Mouse (Mus musculus) embryonic facial prominence, embryonic 15.5 days (tissue): ENCODE results near the gene Crygn. TPM values are rescaled to one million over a fixed set of nuclear protein-coding genes. Genes with fewer than 3 reads are reported as not detected.
A peak's percentile ranks its signal among the peaks of the same experiment; 100 is the strongest.

Source experiments
- ATAC-seq: fragments of 200-750 bp; cut with Nextera tagmentation; 2 replicates; pipeline ENCODE4 v1.8.0; 2017; ENCODE audit warnings: low read depth, moderate TSS enrichment; ENCODE audit not compliant: insufficient number of reproducible peaks, low FRiP score, low TSS enrichment
- H3K27ac ChIP-seq: fragments of 300-500 bp; sonication (generic); replicated peaks from 2 replicates; pipeline ENCODE4 v1.5.1; 2015; ENCODE audit warnings: mild to moderate bottlenecking, inconsistent platforms
- H3K27me3 ChIP-seq: fragments of 300-500 bp; sonication (generic); 2 replicates; pipeline ENCODE4 v1.6.1; 2015; ENCODE audit warnings: inconsistent platforms
- H3K36me3 ChIP-seq: fragments of 300-500 bp; sonication (generic); 2 replicates; pipeline ENCODE4 v1.6.1; 2015; ENCODE audit warnings: mild to moderate bottlenecking, inconsistent platforms
- H3K4me1 ChIP-seq: fragments of 300-500 bp; sonication (generic); 2 replicates; pipeline ENCODE4 v1.6.1; 2015; ENCODE audit warnings: inconsistent platforms
- H3K4me2 ChIP-seq: fragments of 300-500 bp; sonication (generic); replicated peaks from 2 replicates; pipeline ENCODE4 v1.6.1; 2015; ENCODE audit warnings: mild to moderate bottlenecking, inconsistent platforms
- H3K4me3 ChIP-seq: fragments of 300-500 bp; sonication (generic); replicated peaks from 2 replicates; pipeline ENCODE4 v1.5.1; 2015; ENCODE audit warnings: mild to moderate bottlenecking, inconsistent platforms
- H3K9ac ChIP-seq: fragments of 300-500 bp; sonication (generic); 2 replicates; pipeline ENCODE4 v1.6.1; 2015; ENCODE audit warnings: inconsistent platforms
- H3K9me3 ChIP-seq: fragments of 300-500 bp; sonication (generic); replicated peaks from 2 replicates; pipeline ENCODE4 v1.6.1; 2016; ENCODE audit warnings: inconsistent platforms
- WGBS: fragments of 180-500 bp; shearing (Covaris S2); methylation state at CpG from one replicate; pipeline ENCODE4 v1.1.7; 2015; 5-methylcytosine and 5-hydroxymethylcytosine counted together
- polyA plus RNA-seq: library from polyadenylated mRNA; unstranded; fragments of >200 nt; fragmentation: Nextera tagmentation; extraction: Ambion mirVana; gene quantifications from 2 replicates; pipeline ENCODE4 v1.2.1, GENCODE M21; 2015

The Crygn gene
- polyA plus RNA-seq, 1 experiment from 2014 or later: 2.8 TPM

- Histone ChIP-seq H3K27me3 (no peaks in the 10 kb centered on the region), H3K9ac (no peak overlapping the region), H3K27ac (no peak overlapping the region), H3K36me3 (no peaks in the 10 kb centered on the region), H3K4me2 (no peak overlapping the region), H3K9me3 (no peaks in the 10 kb centered on the region), H3K4me1 (peaks cover 39% of the 10 kb centered on the region), H3K4me3 (no peak overlapping the region)
- ATAC-seq: no peak
- 80% methylated on average over 10 of the region's 10 CpGs for WGBS
Observed at GRCm38 (mm10) chr5:24743956-24744355, 13.9 kb downstream of the Crygn start.

GRCm38 (mm10) chr5:24741172-24741885 lies 16.5 kb downstream of the Crygn start:
- Histone ChIP-seq H3K27me3 (no peaks in the 10 kb centered on the region), H3K36me3 (no peaks in the 10 kb centered on the region), H3K9me3 (no peaks in the 10 kb centered on the region), H3K9ac (peak overlapping the region; percentile 26; the same call in 1 of the 2 replicates), H3K4me2 (no peak overlapping the region), H3K4me3 (no peak overlapping the region), H3K27ac (peak overlapping the region; percentile 77), H3K4me1 (peaks cover 28% of the 10 kb centered on the region)
- peak; percentile 82; the same call in 1 of the 2 replicates for ATAC-seq
- 20% methylated on average over 15 of the region's 15 CpGs for WGBS

DNA sequence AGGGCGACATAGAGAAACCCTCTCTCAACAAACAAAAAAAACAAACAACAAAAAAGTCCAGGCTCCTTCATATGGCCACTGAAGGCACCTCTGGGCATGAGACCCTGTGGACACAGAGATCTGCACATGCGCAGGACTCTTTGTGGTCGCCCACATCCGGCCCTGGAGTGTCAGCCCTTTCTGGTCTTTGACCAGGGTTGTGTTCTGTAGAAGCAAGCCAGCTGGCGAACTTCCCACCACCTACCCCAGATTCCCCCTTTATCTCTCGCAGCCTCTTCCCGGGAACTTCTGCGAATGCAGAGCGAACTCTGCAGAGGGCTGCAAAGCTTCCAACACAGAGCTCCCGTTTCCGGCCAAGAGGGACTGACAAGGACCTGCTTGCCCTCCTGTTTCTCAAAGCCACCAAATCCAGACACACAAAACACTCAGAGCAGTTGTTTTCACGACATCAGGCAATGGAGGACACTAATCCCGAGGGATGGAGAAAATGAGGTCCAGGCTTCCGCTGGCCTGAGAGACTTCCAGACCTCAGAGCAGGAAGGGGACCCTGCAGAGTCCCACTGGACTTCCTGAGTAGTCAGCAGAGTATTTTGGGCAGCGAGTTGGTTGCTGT lies 18.6 kb downstream of the Crygn start:
- H3K27ac ChIP-seq: no peak overlapping the region
- H3K4me1 ChIP-seq: peaks cover 28% of the 10 kb centered on the region
- no peak overlapping the region for H3K4me2 ChIP-seq
- no peak overlapping the region for H3K9ac ChIP-seq
- 48% methylated on average over 15 of the region's 15 CpGs for WGBS
- no peaks in the 10 kb centered on the region for H3K27me3 ChIP-seq
- no peak for ATAC-seq
- H3K36me3 ChIP-seq: no peaks in the 10 kb centered on the region
- no peaks in the 10 kb centered on the region for H3K9me3 ChIP-seq
- H3K4me3 ChIP-seq: no peak overlapping the region

DNA sequence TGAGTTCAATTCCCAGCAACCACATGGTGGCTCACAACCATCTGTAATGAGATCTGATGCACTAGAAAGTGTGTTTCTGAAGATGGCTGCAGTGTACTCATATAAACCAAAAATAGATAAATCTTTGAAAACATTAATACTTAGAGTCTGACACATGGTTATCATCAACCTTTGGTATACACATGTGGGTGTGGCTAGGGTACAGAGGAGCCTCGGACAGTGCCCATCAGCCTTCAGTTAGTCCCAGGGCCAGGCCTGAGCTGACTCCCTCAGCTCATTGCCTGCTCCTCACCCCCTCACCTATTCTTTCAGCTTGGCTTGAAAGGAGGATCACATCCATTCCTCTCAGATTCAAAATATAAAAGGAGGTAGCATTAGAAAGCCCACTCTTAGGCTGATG lies 19.3 kb downstream of the Crygn start:
- no peaks in the 10 kb centered on the region for H3K36me3 ChIP-seq
- H3K9ac ChIP-seq: no peak overlapping the region
- H3K27me3 ChIP-seq: no peaks in the 10 kb centered on the region
- 65% methylated on average over 1 of the region's 1 CpGs for WGBS
- H3K9me3 ChIP-seq: no peaks in the 10 kb centered on the region
- H3K27ac ChIP-seq: no peak overlapping the region
- no peak for ATAC-seq
- no peak overlapping the region for H3K4me3 ChIP-seq
- no peak overlapping the region for H3K4me2 ChIP-seq
- H3K4me1 ChIP-seq: peaks cover 28% of the 10 kb centered on the region

DNA sequence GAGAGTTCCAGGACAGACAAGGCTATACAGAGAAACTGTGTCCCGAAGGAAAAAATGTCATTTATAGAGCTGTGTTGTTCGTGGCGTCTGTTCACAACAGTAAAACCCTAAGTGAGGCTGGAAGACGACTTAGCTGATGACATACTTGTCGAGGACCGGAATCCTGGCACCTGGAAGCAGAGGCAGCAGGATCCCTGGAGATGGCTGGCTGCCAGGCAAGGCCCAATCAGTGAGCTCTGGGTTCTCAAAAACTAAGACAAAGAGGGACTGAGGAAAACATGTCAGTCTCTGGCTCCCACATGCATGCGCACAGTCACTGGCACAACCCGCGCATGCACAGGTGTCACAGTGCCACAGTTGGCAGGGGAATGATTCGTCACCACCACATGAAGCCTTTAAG lies 20.2 kb downstream of the Crygn start:
- Histone ChIP-seq H3K4me2 (no peak overlapping the region), H3K36me3 (no peaks in the 10 kb centered on the region), H3K4me1 (peaks cover 36% of the 10 kb centered on the region), H3K27ac (no peak overlapping the region), H3K27me3 (no peaks in the 10 kb centered on the region), H3K4me3 (no peak overlapping the region), H3K9ac (no peak overlapping the region), H3K9me3 (no peaks in the 10 kb centered on the region)
- 90% methylated on average over 10 of the region's 10 CpGs for WGBS
- no peak for ATAC-seq

- 66% methylated on average over 7 of the region's 7 CpGs for WGBS
- H3K4me2 ChIP-seq: no peak overlapping the region
- no peaks in the 10 kb centered on the region for H3K27me3 ChIP-seq
- no peaks in the 10 kb centered on the region for H3K9me3 ChIP-seq
- ATAC-seq: no peak
- H3K9ac ChIP-seq: no peak overlapping the region
- peaks cover 42% of the 10 kb centered on the region for H3K4me1 ChIP-seq
- no peaks in the 10 kb centered on the region for H3K36me3 ChIP-seq
- H3K4me3 ChIP-seq: no peak overlapping the region
- H3K27ac ChIP-seq: no peak overlapping the region
Observed at GRCm38 (mm10) chr5:24733771-24734426, 23.9 kb downstream of the Crygn start.

DNA sequence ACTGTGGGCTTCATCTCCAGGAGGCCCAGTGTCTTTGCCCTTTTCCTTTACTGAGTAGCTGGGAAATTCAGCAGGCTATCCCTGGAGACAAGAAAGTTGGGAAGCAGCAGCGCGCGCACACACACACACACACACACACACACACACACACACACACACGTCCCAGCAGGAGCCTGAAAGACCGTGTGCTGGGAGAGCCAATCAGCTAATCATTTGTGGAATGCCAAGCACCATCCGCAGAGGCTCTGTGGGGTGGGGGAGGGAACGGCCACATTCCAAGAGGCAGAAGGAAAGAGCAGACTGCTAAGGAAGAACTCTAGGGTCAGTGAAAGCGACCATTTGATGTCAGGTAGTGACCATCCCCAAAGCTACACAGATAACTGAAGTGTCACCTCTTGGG lies 24.7 kb downstream of the Crygn start:
- 2% methylated on average over 8 of the region's 8 CpGs for WGBS
- no peak overlapping the region for H3K4me3 ChIP-seq
- peaks cover 48% of the 10 kb centered on the region for H3K4me1 ChIP-seq
- H3K36me3 ChIP-seq: no peaks in the 10 kb centered on the region
- H3K27ac ChIP-seq: peak overlapping the region; percentile 72; the same call in 1 of the 2 replicates
- ATAC-seq: peak; percentile 65
- no peak overlapping the region for H3K9ac ChIP-seq
- no peaks in the 10 kb centered on the region for H3K9me3 ChIP-seq
- no peak overlapping the region for H3K4me2 ChIP-seq
- no peaks in the 10 kb centered on the region for H3K27me3 ChIP-seq

- peak overlapping the region; percentile 65 for H3K9ac ChIP-seq
- H3K36me3 ChIP-seq: no peaks in the 10 kb centered on the region
- peak overlapping the region; percentile 87 for H3K27ac ChIP-seq
- WGBS: 3% methylated on average over 15 of the region's 15 CpGs
- peaks cover 60% of the 10 kb centered on the region for H3K4me1 ChIP-seq
- H3K4me2 ChIP-seq: peak overlapping the region; percentile 91
- H3K27me3 ChIP-seq: no peaks in the 10 kb centered on the region
- peak; percentile 71; the same call in 1 of the 2 replicates for ATAC-seq
- H3K9me3 ChIP-seq: no peaks in the 10 kb centered on the region
- H3K4me3 ChIP-seq: peak overlapping the region; percentile 71
Observed at GRCm38 (mm10) chr5:24730986-24731385, 26.8 kb downstream of the Crygn start.

DNA sequence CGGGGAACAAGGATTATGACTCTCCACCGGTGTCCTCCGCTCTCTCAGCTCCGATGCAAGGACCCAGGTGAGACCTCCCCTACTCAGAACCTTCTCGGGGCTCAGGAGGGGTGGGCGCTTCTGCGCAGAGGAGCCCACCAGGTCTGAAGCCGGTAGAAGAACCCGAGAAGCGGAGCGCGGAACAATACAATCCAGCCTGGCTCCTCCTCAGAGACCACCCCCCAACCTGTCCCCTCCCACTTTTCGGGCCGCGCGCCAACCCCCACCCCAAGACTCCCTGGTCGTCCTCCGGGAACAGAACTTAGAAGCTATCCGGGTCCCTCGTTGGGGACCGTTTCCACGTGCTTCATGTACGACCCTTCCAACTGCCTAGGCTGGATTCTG lies 27.3 kb downstream of the Crygn start, which contains the start of gene Wdr86:
Wdr86 (minus strand) TSS at position 240 of the 384 bp plus-strand sequence.
- Histone ChIP-seq H3K9me3 (no peaks in the 10 kb centered on the region), H3K27ac (peak within 1 kb of the TSS; percentile 87), H3K27me3 (no peaks in the 10 kb centered on the region), H3K4me1 (peaks cover 65% of the 10 kb centered on the region), H3K4me3 (peak within 1 kb of the TSS; percentile 71), H3K4me2 (peak within 1 kb of the TSS; percentile 91), H3K36me3 (no peaks in the 10 kb centered on the region), H3K9ac (peak within 1 kb of the TSS; percentile 65)
- 0% methylated on average over 23 of the region's 23 CpGs for WGBS
- ATAC-seq: peak; percentile 69

- WGBS: under 1% methylated on average over 49 of the region's 49 CpGs
- ATAC-seq: peak; percentile 6; the same call in 1 of the 2 replicates
- peak overlapping the region; percentile 65 for H3K9ac ChIP-seq
- H3K27me3 ChIP-seq: no peaks in the 10 kb centered on the region
- H3K4me3 ChIP-seq: peak overlapping the region; percentile 71
- no peaks in the 10 kb centered on the region for H3K36me3 ChIP-seq
- peak overlapping the region; percentile 87 for H3K27ac ChIP-seq
- peaks cover 71% of the 10 kb centered on the region for H3K4me1 ChIP-seq
- peak overlapping the region; percentile 91 for H3K4me2 ChIP-seq
- no peaks in the 10 kb centered on the region for H3K9me3 ChIP-seq
Observed at GRCm38 (mm10) chr5:24729797-24730487, 27.9 kb downstream of the Crygn start.
